Mouse (Mus musculus) CH12.LX (cell line): Measurements from ENCODE around the gene Sstr4. TPM values are rescaled to one million over a fixed set of nuclear protein-coding genes. Genes with fewer than 3 reads are reported as not detected.
A peak's percentile ranks its signal among the peaks of the same experiment; 100 is the strongest.

Experiments
- DNase-seq: peaks from one replicate; pipeline ENCODE4 v3.0.0-alpha.2; 2013; ENCODE audit errors: extremely low read depth
- H3K27ac ChIP-seq: 2 replicates; pipeline ENCODE4 v1.5.1; 2012; ENCODE audit warnings: low read depth, mild to moderate bottlenecking, control low read depth, moderate library complexity; ENCODE audit not compliant: insufficient read depth
- H3K27me3 ChIP-seq: replicated peaks from 2 replicates; pipeline ENCODE3; 2012; ENCODE audit warnings: inconsistent platforms
- H3K36me3 ChIP-seq, 2 experiments: replicated peaks in 1 of 2; 2 replicates each; pipeline versions ENCODE3 to v1.6.1; 2012; ENCODE audit warnings: inconsistent platforms in 1 of 2, low read length in 1 of 2, mild to moderate bottlenecking in 1 of 2, mixed read lengths in 1 of 2, moderate library complexity in 1 of 2; ENCODE audit not compliant: control insufficient read depth in 1 of 2, insufficient read depth in 1 of 2
- H3K4me1 ChIP-seq, 2 experiments: 2 replicates each; pipeline ENCODE4 v1.6.1; 2012; ENCODE audit warnings: inconsistent platforms in 1 of 2, moderate library complexity in 1 of 2; ENCODE audit not compliant: insufficient read depth in 2 of 2, control insufficient read depth in 1 of 2
- H3K4me2 ChIP-seq: 2 replicates; pipeline ENCODE4 v1.6.1; 2012; ENCODE audit warnings: low read depth, mild to moderate bottlenecking, control low read depth; ENCODE audit not compliant: poor library complexity, insufficient read depth, severe bottlenecking
- H3K4me3 ChIP-seq, 3 experiments: fragments of 150-350 bp in 1 of 3; sonication (generic) in 1 of 3; replicated peaks in 1 of 3; 2 replicates each; pipeline versions ENCODE3 to v1.5.1; 2011 to 2012; ENCODE audit warnings: low read depth in 2 of 3, low read length in 2 of 3, mild to moderate bottlenecking in 2 of 3, moderate library complexity in 2 of 3, control low read depth in 1 of 3, improper control_type of control experiment in 1 of 3, inconsistent platforms in 1 of 3, mixed read lengths in 1 of 3; ENCODE audit not compliant: poor library complexity in 1 of 3
- H3K79me2 ChIP-seq: replicated peaks from 2 replicates; pipeline ENCODE4 v1.6.1; 2012; ENCODE audit warnings: mild to moderate bottlenecking, moderate library complexity; ENCODE audit not compliant: control insufficient read depth, poor library complexity, insufficient read depth, severe bottlenecking; ENCODE audit errors: extremely low read depth
- H3K9ac ChIP-seq: 2 replicates; pipeline ENCODE4 v1.6.1; 2012; ENCODE audit warnings: low read depth, mild to moderate bottlenecking, control low read depth, moderate library complexity; ENCODE audit not compliant: insufficient read depth
- H3K9me3 ChIP-seq: replicated peaks from 2 replicates; pipeline ENCODE3; 2012; ENCODE audit warnings: low read length, inconsistent platforms, mixed read lengths
- BHLHE40 ChIP-seq: IDR thresholded peaks from 2 replicates; pipeline ENCODE4 v1.6.1; 2011; ENCODE audit warnings: mild to moderate bottlenecking, low read depth, low read length, improper control_type of control experiment
- CHD2 ChIP-seq: IDR thresholded peaks from 2 replicates; pipeline ENCODE4 v1.6.1; 2011; ENCODE audit warnings: low read length, improper control_type of control experiment
- CTCF ChIP-seq, 2 experiments: IDR thresholded peaks in 1 of 2; conservative IDR thresholded peaks in 1 of 2; 2 replicates each; pipeline ENCODE4 v1.5.1; 2011 to 2012; ENCODE audit warnings: low read depth in 2 of 2, low read length in 2 of 2, improper control_type of control experiment in 1 of 2, inconsistent platforms in 1 of 2, mild to moderate bottlenecking in 1 of 2, moderate library complexity in 1 of 2
- ELF1 ChIP-seq: IDR thresholded peaks from 2 replicates; pipeline ENCODE4 v1.6.1; 2014; ENCODE audit warnings: low read depth, mild to moderate bottlenecking, inconsistent platforms, low read length, improper control_type of control experiment
- EP300 ChIP-seq: IDR thresholded peaks from 2 replicates; pipeline ENCODE4 v1.6.1; 2011; ENCODE audit warnings: low read length, improper control_type of control experiment
- ETS1 ChIP-seq: conservative IDR thresholded peaks from 2 replicates; pipeline ENCODE4 v1.6.1; 2012; ENCODE audit warnings: low read depth, mild to moderate bottlenecking, inconsistent platforms, low read length, improper control_type of control experiment, moderate library complexity
- HCFC1 ChIP-seq: IDR thresholded peaks from 2 replicates; pipeline ENCODE4 v1.6.1; 2012; ENCODE audit warnings: low read depth, mild to moderate bottlenecking, inconsistent platforms, low read length, improper control_type of control experiment
- JUN ChIP-seq: IDR thresholded peaks from 2 replicates; pipeline ENCODE4 v1.6.1; 2011; ENCODE audit warnings: low read depth, mild to moderate bottlenecking, low read length, improper control_type of control experiment, moderate library complexity; ENCODE audit not compliant: insufficient read depth
- JUND ChIP-seq: conservative IDR thresholded peaks from 2 replicates; pipeline ENCODE4 v1.6.1; 2011; ENCODE audit warnings: low read depth, low read length, improper control_type of control experiment
- KAT2A ChIP-seq: IDR thresholded peaks from 2 replicates; pipeline ENCODE4 v1.6.1; 2012; ENCODE audit warnings: low read length, improper control_type of control experiment, inconsistent platforms; ENCODE audit not compliant: insufficient replicate concordance
- MAFK ChIP-seq: IDR thresholded peaks from 2 replicates; pipeline ENCODE4 v1.6.1; 2011; ENCODE audit warnings: low read length, improper control_type of control experiment; ENCODE audit not compliant: insufficient replicate concordance
- MAX ChIP-seq: IDR thresholded peaks from 2 replicates; pipeline ENCODE4 v1.6.1; 2011; ENCODE audit warnings: low read length, improper control_type of control experiment
- MAZ ChIP-seq: IDR thresholded peaks from 2 replicates; pipeline ENCODE4 v1.6.1; 2012; ENCODE audit warnings: low read depth, mild to moderate bottlenecking, inconsistent platforms, low read length, improper control_type of control experiment, moderate library complexity
- MEF2A ChIP-seq: IDR thresholded peaks from 2 replicates; pipeline ENCODE4 v1.6.1; 2014; ENCODE audit warnings: low read depth, mild to moderate bottlenecking, inconsistent platforms, low read length, improper control_type of control experiment, borderline replicate concordance
- NELFE ChIP-seq: IDR thresholded peaks from 2 replicates; pipeline ENCODE4 v1.6.1; 2011; ENCODE audit warnings: low read depth, low read length, improper control_type of control experiment
- NRF1 ChIP-seq: IDR thresholded peaks from 2 replicates; pipeline ENCODE4 v1.6.1; 2014; ENCODE audit warnings: low read depth, mild to moderate bottlenecking, inconsistent platforms, low read length, improper control_type of control experiment, moderate library complexity
- PAX5 ChIP-seq: IDR thresholded peaks from 2 replicates; pipeline ENCODE4 v1.6.1; 2012; ENCODE audit warnings: low read length, inconsistent platforms, mixed read lengths
- POLR2A ChIP-seq: IDR thresholded peaks from 2 replicates; pipeline ENCODE4 v1.6.1; 2011; ENCODE audit warnings: low read depth, mild to moderate bottlenecking, improper control_type of control experiment, low read length
- POLR2AphosphoS2 ChIP-seq: IDR thresholded peaks from 2 replicates; pipeline ENCODE4 v1.6.1; 2011; ENCODE audit warnings: low read depth, low read length, improper control_type of control experiment
- RAD21 ChIP-seq: IDR thresholded peaks from 2 replicates; pipeline ENCODE4 v1.6.1; 2011; ENCODE audit warnings: low read depth, mild to moderate bottlenecking, low read length, improper control_type of control experiment, moderate library complexity
- SIN3A ChIP-seq: IDR thresholded peaks from 2 replicates; pipeline ENCODE4 v1.6.1; 2012; ENCODE audit warnings: low read length, improper control_type of control experiment, inconsistent platforms
- SMC3 ChIP-seq: IDR thresholded peaks from 2 replicates; pipeline ENCODE4 v1.6.1; 2011; ENCODE audit warnings: low read depth, low read length, improper control_type of control experiment
- TBP ChIP-seq: conservative IDR thresholded peaks from 2 replicates; pipeline ENCODE4 v1.6.1; 2011; ENCODE audit warnings: low read depth, low read length, improper control_type of control experiment
- UBTF ChIP-seq: IDR thresholded peaks from 2 replicates; pipeline ENCODE4 v1.6.1; 2012; ENCODE audit warnings: low read depth, mild to moderate bottlenecking, inconsistent platforms, low read length, improper control_type of control experiment, moderate library complexity
- USF1 ChIP-seq: IDR thresholded peaks from 2 replicates; pipeline ENCODE4 v1.6.1; 2014; ENCODE audit warnings: low read depth, mild to moderate bottlenecking, inconsistent platforms, low read length, improper control_type of control experiment
- USF2 ChIP-seq: conservative IDR thresholded peaks from 2 replicates; pipeline ENCODE4 v1.6.1; 2011; ENCODE audit warnings: low read depth, low read length, improper control_type of control experiment
- ZC3H11A ChIP-seq: IDR thresholded peaks from 2 replicates; pipeline ENCODE4 v1.6.1; 2012; ENCODE audit warnings: low read depth, mild to moderate bottlenecking, inconsistent platforms, low read length, improper control_type of control experiment
- ZKSCAN1 ChIP-seq: IDR thresholded peaks from 2 replicates; pipeline ENCODE4 v1.6.1; 2012; ENCODE audit warnings: low read depth, inconsistent platforms, low read length, improper control_type of control experiment, borderline replicate concordance
- ZNF384 ChIP-seq: IDR thresholded peaks from 2 replicates; pipeline ENCODE4 v1.6.1; 2012; ENCODE audit warnings: low read depth, low read length, improper control_type of control experiment, inconsistent platforms
- dilution Hi-C: fragments of 300-500 bp; cut with MboI; formaldehyde crosslinking; loops from 2 replicates; pipeline ENCODE4 v1.14.3; 2020; ENCODE audit warnings: low sequenced_read_pairs; ENCODE audit not compliant: extremely low pct_unique_long_range_greater_than_20kb, extremely low pct_ligation_motif_present
- in situ Hi-C: fragments of 300-500 bp; cut with MboI; formaldehyde crosslinking; loops from 3 replicates; pipeline ENCODE4 v1.14.3; 2019; ENCODE audit warnings: low sequenced_read_pairs, low pct_ligation_motif_present, low pct_unique_long_range_greater_than_20kb, mixed read lengths
- polyA plus RNA-seq: library from polyadenylated mRNA; unstranded; fragments of >175 nt; gene quantifications from 2 replicates; pipeline ENCODE4 v1.2.1, GENCODE M21; 2012; ENCODE audit warnings: low read depth; ENCODE audit not compliant: insufficient read length
- total RNA-seq, 2 experiments: library from RNA; depleted of rRNA; stranded (reverse); fragments of 300-350 nt in 1 of 2; fragments of >200 nt in 1 of 2; gene quantifications; 2 replicates each; pipeline ENCODE4 v1.2.3; 2012 to 2014

The Sstr4 gene
- total and polyA plus RNA-seq, 3 experiments, result not detected

GRCm38 (mm10) chr2:148409141-148409540 lies 14.0 kb downstream of the Sstr4 start:
- H3K79me2 ChIP-seq, result no peaks in the 10 kb centered on the region
- peak; percentile 76 for DNase-seq
- H3K27me3 ChIP-seq, result no peaks in the 10 kb centered on the region
- H3K4me3 ChIP-seq, result no peak overlapping the region
- H3K27ac ChIP-seq, result no peak overlapping the region
- H3K4me2 ChIP-seq, result no peak overlapping the region
- no peak for TF ChIP-seq MAX
- no peak for TF ChIP-seq BHLHE40
- no peak for TF ChIP-seq MAZ
- no peak for TF ChIP-seq KAT2A
- no peak; the same call in 1 of the 2 replicates for TF ChIP-seq NELFE
- TF ChIP-seq EP300, result no peak
- TF ChIP-seq NRF1, result no peak
- no peak for TF ChIP-seq ELF1
- peak; percentile 63 for TF ChIP-seq ZC3H11A
- no peak for TF ChIP-seq MAFK
- TF ChIP-seq POLR2AphosphoS2, result no peak
- no peak for TF ChIP-seq CHD2
- peak; percentile 82 for TF ChIP-seq RAD21
- TF ChIP-seq ZNF384, result no peak
- TF ChIP-seq POLR2A, result no peak
- TF ChIP-seq CTCF (conservative IDR thresholded peaks at IDR 0.05 in 1 of 2, IDR thresholded peaks at IDR 0.05 in 1 of 2; ENCODE audit: low read depth in 2 of 2, low read length in 2 of 2), result peak; percentile 60 to 83
- TF ChIP-seq SIN3A, result no peak
- TF ChIP-seq JUND, result no peak
- no peak for TF ChIP-seq HCFC1
- no peak for TF ChIP-seq ZKSCAN1
- TF ChIP-seq USF2, result no peak
- TF ChIP-seq MEF2A, result no peak
- TF ChIP-seq SMC3, result peak; percentile 88
- no peak for TF ChIP-seq UBTF
- no peak for TF ChIP-seq TBP
- no peaks in the 10 kb centered on the region for H3K36me3 ChIP-seq
- peaks cover 0 to 9% of the 10 kb centered on the region in 2 experiments; a peak in 2 of 4 replicates for H3K4me1 ChIP-seq
- no peak overlapping the region for H3K9ac ChIP-seq
- in situ Hi-C loops, result no loop called here
- H3K9me3 ChIP-seq, result no peaks in the 10 kb centered on the region
- dilution Hi-C loops, result no loop called here

GRCm38 (mm10) chr2:148409821-148410220 lies 14.7 kb downstream of the Sstr4 start:
- DNase-seq, result no peak
- TF ChIP-seq NELFE, result no peak
- TF ChIP-seq USF1, result no peak
- TF ChIP-seq ETS1, result no peak
- no peak for TF ChIP-seq PAX5
- TF ChIP-seq MAZ, result no peak
- TF ChIP-seq JUN, result no peak
- no peak for TF ChIP-seq ELF1
- Histone ChIP-seq H3K4me2 (no peak overlapping the region), H3K36me3 (no peaks in the 10 kb centered on the region), H3K27ac (no peak overlapping the region), H3K4me3 (no peak overlapping the region), H3K9ac (no peak overlapping the region), H3K27me3 (no peaks in the 10 kb centered on the region), H3K4me1 (peaks cover 0 to 9% of the 10 kb centered on the region in 2 experiments; a peak in 2 of 4 replicates), H3K9me3 (no peaks in the 10 kb centered on the region), H3K79me2 (no peaks in the 10 kb centered on the region)
- in situ Hi-C loops (no loop called here), dilution Hi-C loops (no loop called here)
